Mouse (Mus musculus): ENCODE results near the gene 5530400C23Rik.
"Not testable (repeated sequence)": the region's sequence is repeated elsewhere in the genome, so short reads cannot be mapped to it uniquely, and the experiment has no call there.

GRCm38 (mm10) chr6:133291916-133292315 is at the start of gene 5530400C23Rik:
- TF ChIP-seq CTCF (conservative IDR thresholded peaks at IDR 0.05; ENCODE audit: low read length); POU5F1 (IDR thresholded peaks at IDR 0.05; ENCODE audit: borderline replicate concordance, low read length): not testable (repeated sequence)

Data from E14TG2a.4 (cell line).